Mouse (Mus musculus): ENCODE results near the gene Vmn1r70. TPM values are rescaled to one million over a fixed set of nuclear protein-coding genes. Genes with fewer than 3 reads are reported as not detected.

Gene Vmn1r70
- total RNA-seq (2014; rRNA removed) (not detected in 2 replicates), polyA plus RNA-seq (2015; fragmentation: Nextera tagmentation; extraction: Ambion mirVana) (not detected in 2 replicates)

GRCm38 (mm10) chr7:10631232-10631631, at the start of gene Vmn1r70:
Vmn1r70 (plus strand) TSS chr7:10631532.
- H3K36me3 ChIP-seq (ENCODE audit: insufficient read depth, low read length): no peaks in the 10 kb centered on the region
- no peak for TF ChIP-seq CTCF (IDR thresholded peaks at IDR 0.05; ENCODE audit: low read depth)
- no peaks in the 10 kb centered on the region for H3K4me1 ChIP-seq (ENCODE audit: insufficient read depth, low read length)
- H3K9me3 ChIP-seq (ENCODE audit: low read length): peaks cover 18% of the 10 kb centered on the region
- DNase-seq (ENCODE audit: low spot score) (no peak), ATAC-seq (no peak)
- 65% methylated on average over 1 of the region's 1 CpGs for WGBS
- no peak within 1 kb of the TSS for H3K27ac ChIP-seq
- H3K27me3 ChIP-seq (ENCODE audit: insufficient read depth, low read length): no peaks in the 10 kb centered on the region
- no peak within 1 kb of the TSS for H3K4me3 ChIP-seq (ENCODE audit: low read length)
- no peak within 1 kb of the TSS for H3K9ac ChIP-seq (replicated peaks; ENCODE audit: low read length)
- no peak within 1 kb of the TSS for H3K4me2 ChIP-seq (ENCODE audit: low read depth, low read length)

GRCm38 (mm10) chr7:10613559-10613958, 17.8 kb upstream of the Vmn1r70 start, which contains the start of gene Vmn1r69:
Vmn1r69 (minus strand) TSS chr7:10613659.
- Histone ChIP-seq H3K9me3 (ENCODE audit: low read length) (no peaks in the 10 kb centered on the region; the same call in none of the 2 replicates), H3K4me1 (ENCODE audit: insufficient read depth, low read length) (no peaks in the 10 kb centered on the region), H3K27ac (no peak within 1 kb of the TSS), H3K9ac (replicated peaks; ENCODE audit: low read length) (no peak within 1 kb of the TSS), H3K4me2 (ENCODE audit: low read depth, low read length) (no peak within 1 kb of the TSS), H3K27me3 (ENCODE audit: insufficient read depth, low read length) (no peaks in the 10 kb centered on the region), H3K36me3 (ENCODE audit: insufficient read depth, low read length) (no peaks in the 10 kb centered on the region), H3K4me3 (ENCODE audit: low read length) (no peak within 1 kb of the TSS)
- ATAC-seq (no peak), DNase-seq (ENCODE audit: low spot score) (no peak)
- no peak for TF ChIP-seq CTCF (IDR thresholded peaks at IDR 0.05; ENCODE audit: low read depth)

Other genes starting within 250 kb of the Vmn1r70 start
- not detected in 2 replicates for gene Vmn1r67, start 188.2 kb upstream of the Vmn1r70 start, total RNA-seq (2014; rRNA removed)
- not detected in 2 replicates for gene Vmn1r67, start 188.2 kb upstream of the Vmn1r70 start, polyA plus RNA-seq (2015; fragmentation: Nextera tagmentation; extraction: Ambion mirVana)
- 12.8 and 20.3 TPM in 2 replicates for gene Zik1, start 136.1 kb upstream of the Vmn1r70 start, total RNA-seq (2014; rRNA removed)
- gene Zik1, start 136.1 kb upstream of the Vmn1r70 start, polyA plus RNA-seq (2015; fragmentation: Nextera tagmentation; extraction: Ambion mirVana): 13.5 TPM in 2 replicates
- not detected in 2 replicates for gene Vmn1r68, start 73.0 kb upstream of the Vmn1r70 start, total RNA-seq (2014; rRNA removed)
- gene Vmn1r68, start 73.0 kb upstream of the Vmn1r70 start, polyA plus RNA-seq (2015; fragmentation: Nextera tagmentation; extraction: Ambion mirVana): not detected in 2 replicates
- gene Vmn1r69, start 17.9 kb upstream of the Vmn1r70 start, total RNA-seq (2014; rRNA removed): not detected in 2 replicates
- not detected in 2 replicates for gene Vmn1r69, start 17.9 kb upstream of the Vmn1r70 start, polyA plus RNA-seq (2015; fragmentation: Nextera tagmentation; extraction: Ambion mirVana)
- not detected in 2 replicates for gene Nlrp4b, start 56.3 kb downstream of the Vmn1r70 start, total RNA-seq (2014; rRNA removed)
- gene Nlrp4b, start 56.3 kb downstream of the Vmn1r70 start, polyA plus RNA-seq (2015; fragmentation: Nextera tagmentation; extraction: Ambion mirVana): not detected in 2 replicates
- not detected in 2 replicates for gene Vmn1r71, start 122.8 kb downstream of the Vmn1r70 start, total RNA-seq (2014; rRNA removed)
- gene Vmn1r71, start 122.8 kb downstream of the Vmn1r70 start, polyA plus RNA-seq (2015; fragmentation: Nextera tagmentation; extraction: Ambion mirVana): not detected in 2 replicates